Mouse (Mus musculus) layer of hippocampus, adult 6 months (tissue): ENCODE measurements around the gene Rundc1. TPM values are rescaled to one million over a fixed set of nuclear protein-coding genes. Genes with fewer than 3 reads are reported as not detected.

ENCODE experiments used
- long read RNA-seq, 2 experiments: library from polyadenylated mRNA; unstranded; transcript quantifications; one replicate each; pipeline ENCODE4 v2.0.0; 2019 to 2020
- microRNA-seq: library from miRNA; unstranded; fragments of <30 nt; microRNA quantifications from one replicate; pipeline ENCODE4 v1.2.0, GENCODE M21; 2020
- polyA plus RNA-seq: library from polyadenylated mRNA; unstranded; fragments of <200 nt; fragmentation: Nextera tagmentation; gene quantifications from 2 replicates; pipeline ENCODE4 v1.2.3, GENCODE M21; 2021

Rundc1 gene
- polyA plus RNA-seq = 19.2 and 22.5 TPM in 2 replicates
- long read RNA-seq, experiment 1, transcript Rundc1-201 (5 exons, 3,223 nt) = major isoform, 10 of 50 reads
- long read RNA-seq, experiment 1, partial matches to known transcripts = 8 of 50 reads
- long read RNA-seq, experiment 1, other reads (novel, unspliced or antisense) = 32 of 50 reads
- long read RNA-seq, experiment 2, transcript Rundc1-201 (5 exons, 3,223 nt) = major isoform, 47 of 409 reads
- long read RNA-seq, experiment 2, partial matches to known transcripts = 4 of 409 reads
- long read RNA-seq, experiment 2, other reads (novel, unspliced or antisense) = 358 of 409 reads

GRCm38 (mm10) chr11:101424925-101425813, at the start of gene Rundc1, which contains the start of gene Ptges3l:
Gene Rundc1, plus strand, starts transcription at chr11:101425085.
Gene Ptges3l, minus strand, starts transcription at chr11:101425333.

GRCm38 (mm10) chr11:101417101-101417855, 7.6 kb upstream of the Rundc1 start, which contains the start of gene Aarsd1:
Gene Aarsd1, minus strand, starts transcription at chr11:101417615.

GRCm38 (mm10) chr11:101424105-101424851, 607 bp upstream of the Rundc1 start, which contains the start of gene Gm27029:
Gene Gm27029, minus strand, starts transcription at chr11:101424796.

GRCm38 (mm10) chr11:101442127-101442693, 17.3 kb downstream of the Rundc1 start, which contains the start of gene Rpl27:
Gene Rpl27, plus strand, starts transcription at chr11:101442298.

DNA sequence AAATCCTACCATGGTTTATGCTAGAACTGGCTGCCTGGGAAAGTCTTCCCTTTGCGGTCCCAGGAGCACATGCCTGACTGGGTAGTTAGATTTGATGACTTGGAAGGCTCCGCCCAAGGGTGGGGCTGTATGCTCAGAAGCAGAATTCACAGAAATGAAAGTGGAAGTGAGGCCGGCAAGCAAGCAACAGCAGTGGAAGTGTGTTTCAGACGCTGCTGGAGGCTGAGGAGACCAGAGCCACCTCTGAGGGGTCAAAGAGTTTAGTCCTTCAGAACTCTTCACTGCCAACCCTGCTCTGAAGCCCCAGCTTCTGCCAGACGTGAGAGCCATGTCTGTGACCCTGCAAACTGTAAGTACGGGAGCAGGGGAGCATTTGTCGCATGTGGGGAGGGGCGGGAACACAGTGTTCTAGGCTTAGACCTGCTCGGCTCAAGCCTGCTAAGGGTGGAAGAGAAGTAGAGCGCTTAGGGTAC, 23.4 kb downstream of the Rundc1 start, which contains the start of gene Ifi35:
Ifi35 (plus strand) TSS at position 134 of the 473 bp plus-strand sequence.

DNA sequence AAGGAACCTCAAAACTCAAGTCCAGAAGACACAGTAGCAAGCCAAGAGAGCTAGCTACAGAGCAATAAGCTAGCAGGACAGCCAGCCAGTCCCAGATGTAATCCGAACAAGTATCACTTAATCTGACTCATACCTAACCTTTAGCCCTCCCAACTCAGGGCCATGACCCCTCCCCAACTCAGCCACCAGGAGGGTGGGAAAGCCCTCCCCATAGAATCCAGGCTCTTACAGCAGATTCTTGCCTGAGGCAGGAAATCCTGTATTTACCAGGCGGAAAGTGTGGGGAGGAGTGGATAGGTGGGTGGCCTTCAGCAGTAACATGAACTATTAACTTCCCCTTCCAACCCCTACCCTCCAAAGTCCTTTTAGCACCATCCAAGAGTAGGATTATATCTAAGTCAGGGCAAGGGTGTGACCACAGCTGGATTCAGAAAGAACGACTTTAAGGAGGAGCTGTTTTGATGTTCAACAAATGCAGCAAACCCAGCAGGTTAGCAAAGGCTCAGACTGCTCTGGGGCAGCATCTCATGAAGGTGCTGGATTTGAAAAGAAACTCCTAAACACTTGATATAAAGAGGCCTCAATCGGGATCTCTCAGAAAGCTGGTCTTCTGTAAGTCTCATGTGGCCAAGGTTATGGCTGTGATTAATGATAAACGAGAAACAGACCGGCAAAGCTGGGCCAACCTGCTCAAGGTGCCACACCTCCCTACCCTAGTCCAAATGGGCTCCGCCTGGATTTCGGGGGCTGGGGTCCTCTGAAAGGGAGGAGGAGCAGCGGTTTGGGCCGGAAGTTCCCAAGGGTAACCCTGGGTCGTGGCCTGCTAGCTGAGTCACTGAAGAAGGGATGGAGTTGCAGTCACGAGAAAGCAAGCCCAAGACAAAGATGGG, 39.6 kb downstream of the Rundc1 start, which contains the start of gene Rnd2:
Rnd2 (plus strand) TSS at position 789 of the 890 bp plus-strand sequence.

DNA sequence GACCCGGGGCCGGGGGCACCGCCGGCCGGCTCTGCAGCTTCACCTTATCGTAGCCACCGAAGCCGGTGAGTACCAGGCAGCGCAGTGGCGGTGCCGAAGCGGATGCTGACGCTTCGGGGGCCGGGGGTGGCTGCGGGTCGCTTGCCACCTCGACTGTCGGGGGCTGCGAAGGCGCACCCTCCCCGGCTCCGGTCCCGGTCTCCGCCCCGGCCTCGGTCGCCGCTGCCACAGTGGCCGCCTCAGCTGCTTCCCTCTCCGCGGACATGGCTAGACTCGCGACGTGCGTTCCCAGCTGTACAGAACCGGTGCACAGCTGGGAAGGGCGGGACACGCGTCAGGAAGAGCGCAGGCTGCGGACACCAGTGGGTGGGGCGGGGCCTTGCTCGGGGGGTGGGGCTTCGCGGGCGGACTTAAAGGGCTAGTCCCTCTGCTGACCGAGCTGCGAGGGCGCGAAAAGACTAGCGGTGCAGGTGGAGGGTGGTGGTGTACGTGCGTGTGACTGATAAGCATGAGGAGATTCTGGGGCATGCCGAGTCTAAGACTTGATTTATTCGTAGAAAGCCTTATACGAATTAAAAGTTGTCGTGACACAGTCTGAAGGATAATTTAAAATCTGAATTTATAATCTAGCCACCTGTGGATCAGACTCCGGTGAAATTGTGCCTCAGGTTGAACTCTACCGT, 41.1 kb downstream of the Rundc1 start, which contains the start of gene Vat1:
Vat1 (minus strand) TSS at position 362 of the 683 bp plus-strand sequence.

Small RNA genes within 50 kb of the gene (microRNA-seq; reads per million reads assigned to microRNA genes)
- gene Mir6929 = 1.3 reads per million

Other genes starting within 250 kb of the Rundc1 start
- 0.23 and 0.53 TPM in 2 replicates for gene Ccr10, start 249.6 kb upstream of the Rundc1 start, polyA plus RNA-seq
- 30.9 and 32.5 TPM in 2 replicates for gene Ezh1, start 198.6 kb upstream of the Rundc1 start, polyA plus RNA-seq
- 78.1 and 88.2 TPM in 2 replicates for gene Ramp2, start 179.1 kb upstream of the Rundc1 start, polyA plus RNA-seq
- gene Vps25, start 171.4 kb upstream of the Rundc1 start, polyA plus RNA-seq = 180 and 205 TPM in 2 replicates
- gene Wnk4, start 164.5 kb upstream of the Rundc1 start, polyA plus RNA-seq = 1.1 and 1.8 TPM in 2 replicates
- gene Cntd1, start 146.1 kb upstream of the Rundc1 start, polyA plus RNA-seq = 0.13 and 0.14 TPM in 2 replicates
- gene Coa3, start 146.0 kb upstream of the Rundc1 start, polyA plus RNA-seq = 427 and 478 TPM in 2 replicates
- gene Becn1, start 122.8 kb upstream of the Rundc1 start, polyA plus RNA-seq = 197 and 208 TPM in 2 replicates
- gene Psme3, start 108.9 kb upstream of the Rundc1 start, polyA plus RNA-seq = 16.3 and 17.7 TPM in 2 replicates
- 0.21 and 0.29 TPM in 2 replicates for gene Aoc2, start 100.0 kb upstream of the Rundc1 start, polyA plus RNA-seq
- gene Aoc3, start 94.5 kb upstream of the Rundc1 start, polyA plus RNA-seq = 0.08 and 0.16 TPM in 2 replicates
- gene G6pc, start 57.5 kb upstream of the Rundc1 start, polyA plus RNA-seq = not detected in 2 replicates
- gene Aarsd1, start 7.5 kb upstream of the Rundc1 start, polyA plus RNA-seq = 87.9 and 90.1 TPM in 2 replicates
- gene Gm27029, start 289 bp upstream of the Rundc1 start, polyA plus RNA-seq = 7.8 and 8.1 TPM in 2 replicates
- gene Ptges3l, start 248 bp downstream of the Rundc1 start, polyA plus RNA-seq = 2.1 and 3.0 TPM in 2 replicates
- gene Rpl27, start 17.2 kb downstream of the Rundc1 start, polyA plus RNA-seq = 1,000 and 1,005 TPM in 2 replicates
- 5.7 and 6.2 TPM in 2 replicates for gene Ifi35, start 23.3 kb downstream of the Rundc1 start, polyA plus RNA-seq
- 17.9 and 18.2 TPM in 2 replicates for gene Rnd2, start 39.9 kb downstream of the Rundc1 start, polyA plus RNA-seq
- 10.1 and 13.2 TPM in 2 replicates for gene Vat1, start 41.1 kb downstream of the Rundc1 start, polyA plus RNA-seq
- gene Brca1, start 126.9 kb downstream of the Rundc1 start, polyA plus RNA-seq = 0.29 and 0.36 TPM in 2 replicates
- 38.4 and 43.7 TPM in 2 replicates for gene Nbr1, start 127.1 kb downstream of the Rundc1 start, polyA plus RNA-seq
- gene Tmem106a, start 157.2 kb downstream of the Rundc1 start, polyA plus RNA-seq = 1.7 and 2.8 TPM in 2 replicates
- not detected in 2 replicates for gene Gm11634, start 174.2 kb downstream of the Rundc1 start, polyA plus RNA-seq
- 32.9 and 38.3 TPM in 2 replicates for gene Rdm1, start 202.1 kb downstream of the Rundc1 start, polyA plus RNA-seq
- 7.0 and 8.2 TPM in 2 replicates for gene Arl4d, start 240.5 kb downstream of the Rundc1 start, polyA plus RNA-seq